Mouse (Mus musculus) intestine, embryonic 16.5 days (tissue): ENCODE data around the gene Fbxo34. TPM values are rescaled to one million over a fixed set of nuclear protein-coding genes. Genes with fewer than 3 reads are reported as not detected.

ENCODE experiments used
- ATAC-seq: fragments of 200-750 bp; cut with Nextera tagmentation; 2 replicates; pipeline ENCODE4 v1.8.0; 2017; ENCODE audit warnings: moderate TSS enrichment, moderate library complexity
- H3K27ac ChIP-seq: fragments of 300-500 bp; sonication (generic); 2 replicates; pipeline ENCODE4 v1.5.1; 2014; ENCODE audit warnings: mild to moderate bottlenecking, low read length
- H3K27me3 ChIP-seq: fragments of 300-500 bp; sonication (generic); replicated peaks from 2 replicates; pipeline ENCODE4 v1.6.1; 2014; ENCODE audit warnings: low read length, control low read depth, mixed read lengths; ENCODE audit not compliant: control insufficient read depth, insufficient read depth
- H3K36me3 ChIP-seq: fragments of 300-500 bp; sonication (generic); 2 replicates; pipeline ENCODE4 v1.6.1; 2014; ENCODE audit warnings: low read length, control low read depth; ENCODE audit not compliant: control insufficient read depth, insufficient read depth
- H3K4me1 ChIP-seq: fragments of 300-500 bp; sonication (generic); 2 replicates; pipeline ENCODE4 v1.6.1; 2014; ENCODE audit warnings: low read length, control low read depth, mixed read lengths; ENCODE audit not compliant: control insufficient read depth, insufficient read depth
- H3K4me2 ChIP-seq: fragments of 300-500 bp; sonication (generic); 2 replicates; pipeline ENCODE4 v1.6.1; 2014; ENCODE audit warnings: low read depth, low read length, control low read depth
- H3K4me3 ChIP-seq: fragments of 300-500 bp; sonication (generic); 2 replicates; pipeline ENCODE4 v1.5.1; 2014; ENCODE audit warnings: mild to moderate bottlenecking, low read length
- H3K9ac ChIP-seq: fragments of 300-500 bp; sonication (generic); 2 replicates; pipeline ENCODE4 v1.6.1; 2014; ENCODE audit warnings: low read depth, low read length
- H3K9me3 ChIP-seq: fragments of 300-500 bp; sonication (generic); 2 replicates; pipeline ENCODE4 v1.6.1; 2016; ENCODE audit warnings: low read length, control low read depth; ENCODE audit not compliant: control insufficient read depth
- WGBS: fragments of 180-500 bp; shearing (Covaris S2); extraction: QIAGEN DNeasy Blood & Tissue Kit; methylation state at CpG from one replicate; pipeline ENCODE4 v1.1.7; 2014; 5-methylcytosine and 5-hydroxymethylcytosine counted together
- polyA plus RNA-seq: library from polyadenylated mRNA; unstranded; fragments of >200 nt; fragmentation: Nextera tagmentation; extraction: Ambion mirVana; gene quantifications from 2 replicates; pipeline ENCODE4 v1.2.1, GENCODE M21; 2015

Gene Fbxo34
- polyA plus RNA-seq, 1 experiment from 2014 or later: 20.4 TPM

- no peak for ATAC-seq
- Histone ChIP-seq H3K4me2 (peak overlapping the region; percentile 1; the same call in 1 of the 2 replicates), H3K36me3 (no peaks in the 10 kb centered on the region), H3K4me3 (no peak overlapping the region), H3K27ac (peak overlapping the region; percentile 62), H3K4me1 (peaks cover 22% of the 10 kb centered on the region), H3K9ac (no peak overlapping the region; the same call in 1 of the 2 replicates), H3K9me3 (no peaks in the 10 kb centered on the region), H3K27me3 (no peaks in the 10 kb centered on the region)
- WGBS: 88% methylated on average over 5 of the region's 5 CpGs
These were observed 83.9 kb downstream of the Fbxo34 start for GRCm38 (mm10) chr14:47534176-47534525.

GRCm38 (mm10) chr14:47535096-47535495 is 84.9 kb downstream of the Fbxo34 start:
- H3K4me1 ChIP-seq: peaks cover 22% of the 10 kb centered on the region
- no peaks in the 10 kb centered on the region for H3K9me3 ChIP-seq
- H3K9ac ChIP-seq: no peak overlapping the region
- no peak overlapping the region for H3K4me3 ChIP-seq
- peak; percentile 76 for ATAC-seq
- no peaks in the 10 kb centered on the region for H3K36me3 ChIP-seq
- no peak overlapping the region for H3K27ac ChIP-seq
- H3K27me3 ChIP-seq: no peaks in the 10 kb centered on the region
- no peak overlapping the region for H3K4me2 ChIP-seq
- WGBS: 55% methylated on average over 1 of the region's 1 CpGs

GRCm38 (mm10) chr14:47541325-47541948 is 91.2 kb downstream of the Fbxo34 start:
- Histone ChIP-seq H3K27ac (no peak overlapping the region), H3K9ac (no peak overlapping the region), H3K9me3 (no peaks in the 10 kb centered on the region), H3K36me3 (no peaks in the 10 kb centered on the region), H3K4me1 (no peaks in the 10 kb centered on the region), H3K27me3 (no peaks in the 10 kb centered on the region), H3K4me2 (no peak overlapping the region), H3K4me3 (no peak overlapping the region)
- no peak for ATAC-seq
- WGBS: 88% methylated on average over 10 of the region's 10 CpGs

GRCm38 (mm10) chr14:47542283-47542682 is 92.1 kb downstream of the Fbxo34 start:
- H3K9me3 ChIP-seq: no peaks in the 10 kb centered on the region
- no peak overlapping the region for H3K4me2 ChIP-seq
- no peak overlapping the region for H3K27ac ChIP-seq
- no peaks in the 10 kb centered on the region for H3K27me3 ChIP-seq
- no peak overlapping the region for H3K4me3 ChIP-seq
- H3K4me1 ChIP-seq: no peaks in the 10 kb centered on the region
- H3K36me3 ChIP-seq: no peaks in the 10 kb centered on the region
- ATAC-seq: no peak
- 93% methylated on average over 3 of the region's 3 CpGs for WGBS
- no peak overlapping the region for H3K9ac ChIP-seq

- WGBS: 88% methylated on average over 5 of the region's 5 CpGs
- no peak for ATAC-seq
- H3K4me2 ChIP-seq: no peak overlapping the region
- H3K4me1 ChIP-seq: no peaks in the 10 kb centered on the region
- no peak overlapping the region for H3K4me3 ChIP-seq
- no peak overlapping the region for H3K9ac ChIP-seq
- H3K36me3 ChIP-seq: no peaks in the 10 kb centered on the region
- H3K27me3 ChIP-seq: no peaks in the 10 kb centered on the region
- no peaks in the 10 kb centered on the region for H3K9me3 ChIP-seq
- no peak overlapping the region for H3K27ac ChIP-seq
These were observed 94.1 kb downstream of the Fbxo34 start for GRCm38 (mm10) chr14:47544286-47544685.

- H3K4me1 ChIP-seq: no peaks in the 10 kb centered on the region
- H3K4me2 ChIP-seq: no peak overlapping the region
- WGBS: 86% methylated on average over 4 of the region's 4 CpGs
- H3K9me3 ChIP-seq: no peaks in the 10 kb centered on the region
- no peak for ATAC-seq
- H3K27ac ChIP-seq: no peak overlapping the region
- no peak overlapping the region for H3K9ac ChIP-seq
- H3K27me3 ChIP-seq: no peaks in the 10 kb centered on the region
- no peaks in the 10 kb centered on the region for H3K36me3 ChIP-seq
- no peak overlapping the region for H3K4me3 ChIP-seq
These were observed 94.7 kb downstream of the Fbxo34 start for GRCm38 (mm10) chr14:47544877-47545276.

- 92% methylated on average over 6 of the region's 6 CpGs for WGBS
- H3K36me3 ChIP-seq: peaks cover 9% of the 10 kb centered on the region; the same call in 1 of the 2 replicates
These were observed 101.4 kb downstream of the Fbxo34 start for GRCm38 (mm10) chr14:47551668-47552067.

GRCm38 (mm10) chr14:47553380-47553779 is 103.2 kb downstream of the Fbxo34 start:
- ATAC-seq: no peak
- Histone ChIP-seq H3K27ac (no peak overlapping the region), H3K4me3 (no peak overlapping the region), H3K4me1 (no peaks in the 10 kb centered on the region), H3K36me3 (peaks cover 9% of the 10 kb centered on the region; the same call in 1 of the 2 replicates), H3K4me2 (no peak overlapping the region), H3K9ac (no peak overlapping the region), H3K27me3 (no peaks in the 10 kb centered on the region), H3K9me3 (no peaks in the 10 kb centered on the region)
- WGBS: 88% methylated on average over 2 of the region's 2 CpGs

More at GRCm38 (mm10) chr14:47551668-47552067, 101.4 kb downstream of the Fbxo34 start:
- Histone ChIP-seq H3K27me3 (no peaks in the 10 kb centered on the region), H3K4me3 (no peak overlapping the region), H3K9me3 (no peaks in the 10 kb centered on the region), H3K9ac (no peak overlapping the region), H3K4me1 (no peaks in the 10 kb centered on the region), H3K4me2 (no peak overlapping the region), H3K27ac (no peak overlapping the region)
- ATAC-seq: no peak

GRCm38 (mm10) chr14:47554236-47554635 is 104.0 kb downstream of the Fbxo34 start:
- Histone ChIP-seq H3K27ac (no peak overlapping the region), H3K9me3 (no peaks in the 10 kb centered on the region), H3K4me2 (no peak overlapping the region), H3K9ac (no peak overlapping the region), H3K4me3 (no peak overlapping the region), H3K36me3 (peaks cover 9% of the 10 kb centered on the region; the same call in 1 of the 2 replicates), H3K27me3 (no peaks in the 10 kb centered on the region), H3K4me1 (no peaks in the 10 kb centered on the region)
- 91% methylated on average over 4 of the region's 4 CpGs for WGBS
- no peak for ATAC-seq

- Histone ChIP-seq H3K4me2 (no peak overlapping the region), H3K36me3 (peaks cover 9% of the 10 kb centered on the region; the same call in 1 of the 2 replicates), H3K9ac (no peak overlapping the region), H3K27me3 (no peaks in the 10 kb centered on the region), H3K27ac (no peak overlapping the region), H3K4me1 (no peaks in the 10 kb centered on the region), H3K4me3 (no peak overlapping the region), H3K9me3 (no peaks in the 10 kb centered on the region)
- ATAC-seq: no peak
- WGBS: 93% methylated on average over 5 of the region's 5 CpGs
These were observed 105.0 kb downstream of the Fbxo34 start for GRCm38 (mm10) chr14:47555225-47555624.
